Mouse (Mus musculus) heart, adult 2 months (tissue): Measurements from ENCODE around the gene Rnf114. TPM values are rescaled to one million over a fixed set of nuclear protein-coding genes. Genes with fewer than 3 reads are reported as not detected.

Experiments used
- DNase-seq, 2 experiments: peaks; one replicate each; pipeline ENCODE4 v3.0.0; 2021
- H3K27ac ChIP-seq: fragments of 200-600 bp; 2 replicates; pipeline ENCODE4 v1.8.1; 2022
- H3K27me3 ChIP-seq: fragments of 200-500 bp; 2 replicates; pipeline ENCODE4 v1.6.1; 2012; ENCODE audit warnings: mild to moderate bottlenecking, low read length, inconsistent platforms, mixed read lengths; ENCODE audit not compliant: control insufficient read depth, insufficient read depth
- H3K36me3 ChIP-seq: fragments of 200-500 bp; 2 replicates; pipeline ENCODE4 v1.6.1; 2012; ENCODE audit warnings: low read length, inconsistent platforms; ENCODE audit not compliant: control insufficient read depth, insufficient read depth
- H3K4me1 ChIP-seq: fragments of 200-500 bp; 2 replicates; pipeline ENCODE4 v1.6.1; 2011; ENCODE audit warnings: low read length; ENCODE audit not compliant: control insufficient read depth, insufficient read depth
- H3K4me3 ChIP-seq: fragments of 200-600 bp; 2 replicates; pipeline ENCODE4 v1.8.1; 2022
- H3K79me2 ChIP-seq: fragments of 200-500 bp; replicated peaks from 2 replicates; pipeline ENCODE4 v1.6.1; 2012; ENCODE audit warnings: mild to moderate bottlenecking, inconsistent platforms, low read length, moderate library complexity, mixed read lengths; ENCODE audit not compliant: control insufficient read depth, insufficient read depth
- H3K9ac ChIP-seq: fragments of 200-500 bp; 2 replicates; pipeline ENCODE4 v1.6.1; 2012; ENCODE audit warnings: low read depth, mild to moderate bottlenecking, control low read depth, inconsistent platforms, low read length, mixed read lengths
- CTCF ChIP-seq: fragments of 200-600 bp; IDR thresholded peaks from 2 replicates; pipeline ENCODE4 v1.8.1; 2022; ENCODE audit warnings: antibody characterized with exemption, mild to moderate bottlenecking, moderate library complexity
- EP300 ChIP-seq: fragments of 200-500 bp; IDR thresholded peaks from 2 replicates; pipeline ENCODE4 v1.6.1; 2011; ENCODE audit warnings: low read depth, low read length, control low read depth; ENCODE audit not compliant: insufficient read depth
- POLR2A ChIP-seq: fragments of 200-500 bp; IDR thresholded peaks from 2 replicates; pipeline ENCODE4 v1.6.1; 2011; ENCODE audit warnings: mild to moderate bottlenecking, low read depth, low read length, control low read depth; ENCODE audit not compliant: insufficient read depth
- WGBS: fragments of 180-500 bp; shearing (Covaris S2); methylation state at CpG from one replicate; pipeline ENCODE4 v1.1.7; 2018; 5-methylcytosine and 5-hydroxymethylcytosine counted together
- intact Hi-C: fragments of 180-260 bp; cut with DNase I; formaldehyde crosslinking; loops from one replicate; pipeline ENCODE4 v1.15.1; 2025
- polyA plus RNA-seq: library from polyadenylated mRNA; depleted of rRNA; stranded (reverse); fragments of >200 nt; gene quantifications from 2 replicates; pipeline ENCODE4 v1.2.3, GENCODE M21; 2012
- total RNA-seq, 2 experiments: library from RNA; stranded (reverse); gene quantifications; 2 replicates each; pipeline ENCODE4 v1.2.3; 2021

The Rnf114 gene
- total and polyA plus RNA-seq, 3 experiments = 60.4 to 96.3 (median 76.7) TPM

GRCm38 (mm10) chr2:167532131-167532530 is 39.7 kb downstream of the Rnf114 start:
- peak in 1 of 2 experiments; percentile 70 for DNase-seq
- no peak overlapping the region for H3K9ac ChIP-seq
- no peak overlapping the region for H3K4me3 ChIP-seq
- H3K27me3 ChIP-seq = no peaks in the 10 kb centered on the region
- TF ChIP-seq CTCF (peak; percentile 87), POLR2A (no peak), EP300 (peak; percentile 62; the same call in 1 of the 2 replicates)
- no peaks in the 10 kb centered on the region for H3K79me2 ChIP-seq
- no peaks in the 10 kb centered on the region for H3K36me3 ChIP-seq
- H3K4me1 ChIP-seq = no peaks in the 10 kb centered on the region; the same call in 1 of the 2 replicates
- 20% methylated on average over 13 of the region's 13 CpGs for WGBS
- H3K27ac ChIP-seq = no peak overlapping the region
- intact Hi-C loops = loop anchor here (1.0 to 5.0 kb wide), 3 partner anchors 73 to 365 kb away; no protein-coding TSS in a partner anchor

- Histone ChIP-seq H3K36me3 (no peaks in the 10 kb centered on the region), H3K4me3 (no peak overlapping the region), H3K9ac (no peak overlapping the region), H3K4me1 (no peaks in the 10 kb centered on the region; the same call in 1 of the 2 replicates), H3K27me3 (no peaks in the 10 kb centered on the region), H3K79me2 (no peaks in the 10 kb centered on the region), H3K27ac (no peak overlapping the region)
- intact Hi-C loops = loop anchor here (2.0 to 5.0 kb wide), 2 partner anchors 147 to 363 kb away; no protein-coding TSS in a partner anchor
- no peak for DNase-seq
- TF ChIP-seq POLR2A = no peak
- no peak for TF ChIP-seq CTCF
- TF ChIP-seq EP300 = no peak
Measured at GRCm38 (mm10) chr2:167533880-167534279, 41.4 kb downstream of the Rnf114 start.

GRCm38 (mm10) chr2:167536320-167536945 is 44.0 kb downstream of the Rnf114 start:
- DNase-seq = no peak
- 62% methylated on average over 10 of the region's 10 CpGs for WGBS
- intact Hi-C loops = no loop called here

GRCm38 (mm10) chr2:167537476-167538297 is 45.2 kb downstream of the Rnf114 start, which contains the start of gene Snai1:
Gene Snai1, plus strand, starts transcription at chr2:167538195.
- WGBS = 1% methylated on average over 58 of the region's 58 CpGs

More at GRCm38 (mm10) chr2:167536320-167536945, 44.0 kb downstream of the Rnf114 start:
- no peak for TF ChIP-seq EP300
- TF ChIP-seq POLR2A = no peak
- no peak for TF ChIP-seq CTCF
- Histone ChIP-seq H3K27me3 (no peaks in the 10 kb centered on the region), H3K36me3 (no peaks in the 10 kb centered on the region), H3K9ac (no peak overlapping the region), H3K4me1 (no peaks in the 10 kb centered on the region; the same call in 1 of the 2 replicates), H3K4me3 (no peak overlapping the region), H3K79me2 (no peaks in the 10 kb centered on the region), H3K27ac (no peak overlapping the region)

GRCm38 (mm10) chr2:167538671-167539306 is 46.3 kb downstream of the Rnf114 start:
- whole genome bisulfite sequencing = 59% methylated on average over 34 of the region's 34 CpGs
- peak overlapping the region; percentile 68 for H3K27ac ChIP-seq
- H3K27me3 ChIP-seq = no peaks in the 10 kb centered on the region
- intact Hi-C loops = no loop called here
- peak overlapping the region; percentile 56 for H3K9ac ChIP-seq
- no peak for TF ChIP-seq CTCF
- peak; percentile 37 to 57 for DNase-seq
- no peaks in the 10 kb centered on the region for H3K36me3 ChIP-seq
- H3K4me1 ChIP-seq = peaks cover 9% of the 10 kb centered on the region
- peak overlapping the region; percentile 61 for H3K4me3 ChIP-seq
- H3K79me2 ChIP-seq = no peaks in the 10 kb centered on the region

More at GRCm38 (mm10) chr2:167537476-167538297, 45.2 kb downstream of the Rnf114 start, which contains the start of gene Snai1:
- Histone ChIP-seq H3K4me3 (peak within 1 kb of the TSS; percentile 61), H3K27ac (peak within 1 kb of the TSS; percentile 68), H3K79me2 (no peaks in the 10 kb centered on the region), H3K4me1 (peaks cover under 1% of the 10 kb centered on the region), H3K36me3 (no peaks in the 10 kb centered on the region), H3K9ac (peak within 1 kb of the TSS; percentile 77), H3K27me3 (no peaks in the 10 kb centered on the region)
- peak; percentile 92 to 95 for DNase-seq
- intact Hi-C loops = loop anchor here (1.0 kb wide), 1 partner anchor 68 kb away; no protein-coding TSS in a partner anchor
- TF ChIP-seq EP300 (peak; percentile 30; the same call in 1 of the 2 replicates), CTCF (peak; percentile 95), POLR2A (peak; percentile 93)
